In the genomic region with DNA sequence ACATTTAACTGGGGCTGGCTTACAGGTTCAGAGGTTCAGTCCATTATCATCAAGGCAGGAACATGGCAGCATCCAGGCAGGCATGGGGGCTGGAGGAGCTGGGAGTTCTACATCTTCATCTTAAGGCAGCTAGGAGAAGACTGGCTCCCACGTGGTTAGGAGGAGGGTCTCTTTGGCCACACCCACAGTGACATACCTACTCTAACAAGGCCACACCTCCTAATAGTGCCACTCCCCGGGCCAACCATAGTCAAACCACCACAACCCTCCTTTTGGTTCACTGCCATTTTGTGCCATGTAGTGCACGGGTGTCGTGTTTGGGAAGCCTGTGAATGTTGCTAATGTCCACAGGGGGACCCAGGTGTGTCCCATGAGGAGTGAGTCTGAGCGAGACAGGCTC, we compare ENCODE assay signal across 21 mouse cellular contexts.
"Had no signal": no experiment of that assay in that cellular context is flagged by ENCODE, and none has a peak within 500 bp of the region (broad histone marks: within the 10 kb centered on the region; RNA-seq: fewer than 3 reads in every experiment).

No protein-coding gene starts in this region.

- DNase-seq: kidney, adult 11 months; kidney, postnatal 10 days; layer of hippocampus, postnatal 36 days; liver, postnatal 0 days; lung, embryonic 14.5 days; lung, postnatal 36 days; right cerebral cortex, adult 18-20 months; right cerebral cortex, postnatal 14 days; right cerebral cortex, postnatal 4 days; thymus, adult 2 months; thymus, postnatal 25 days had no signal

- ATAC-seq: intestine, embryonic 15.5 days; liver, postnatal 0 days; lung, postnatal 0 days; midbrain, embryonic 15.5 days had no signal

- H3K36me3 ChIP-seq: midbrain, embryonic 12.5 days; midbrain, embryonic 15.5 days; neural tube, embryonic 12.5 days; neural tube, embryonic 15.5 days; stomach, embryonic 15.5 days had no signal

- H3K9me3 ChIP-seq: intestine, embryonic 15.5 days; kidney, embryonic 15.5 days; midbrain, embryonic 12.5 days; midbrain, embryonic 15.5 days; neural tube, embryonic 12.5 days; neural tube, embryonic 15.5 days; stomach, embryonic 15.5 days had no signal

- H3K27me3 ChIP-seq: intestine, embryonic 15.5 days; kidney, embryonic 15.5 days; midbrain, embryonic 12.5 days; midbrain, embryonic 15.5 days; neural tube, embryonic 12.5 days; neural tube, embryonic 15.5 days; stomach, embryonic 15.5 days had no signal

- H3K9ac ChIP-seq: intestine, embryonic 15.5 days; kidney, embryonic 15.5 days; liver, embryonic 14.5 days; liver, postnatal 0 days; lung, embryonic 14.5 days; midbrain, embryonic 12.5 days; midbrain, embryonic 15.5 days; neural tube, embryonic 12.5 days; neural tube, embryonic 15.5 days; stomach, embryonic 15.5 days had no signal

- H3K4me3 ChIP-seq: intestine, embryonic 15.5 days; kidney, embryonic 15.5 days; left cerebral cortex, adult 2 months; midbrain, embryonic 12.5 days; midbrain, embryonic 15.5 days; neural tube, embryonic 12.5 days; neural tube, embryonic 15.5 days; stomach, embryonic 15.5 days had no signal

- H3K27ac ChIP-seq: intestine, embryonic 15.5 days; kidney, embryonic 15.5 days; left cerebral cortex, adult 2 months; liver, embryonic 14.5 days; midbrain, embryonic 12.5 days; midbrain, embryonic 15.5 days; neural tube, embryonic 12.5 days; neural tube, embryonic 15.5 days; stomach, embryonic 15.5 days had no signal

- H3K4me2 ChIP-seq: intestine, embryonic 15.5 days; kidney, embryonic 15.5 days; lung, embryonic 14.5 days; midbrain, embryonic 12.5 days; midbrain, embryonic 15.5 days; neural tube, embryonic 12.5 days; neural tube, embryonic 15.5 days; stomach, embryonic 15.5 days had no signal

- H3K4me1 ChIP-seq: intestine, embryonic 15.5 days; kidney, embryonic 15.5 days; midbrain, embryonic 12.5 days; midbrain, embryonic 15.5 days; neural tube, embryonic 12.5 days; neural tube, embryonic 15.5 days; stomach, embryonic 15.5 days had no signal
